Mouse (Mus musculus): ENCODE measurements around the gene Slc9a8.
"Not testable (repeated sequence)": the region's sequence is repeated elsewhere in the genome, so short reads cannot be mapped to it uniquely, and the experiment has no call there.

Gene Slc9a8

DNA sequence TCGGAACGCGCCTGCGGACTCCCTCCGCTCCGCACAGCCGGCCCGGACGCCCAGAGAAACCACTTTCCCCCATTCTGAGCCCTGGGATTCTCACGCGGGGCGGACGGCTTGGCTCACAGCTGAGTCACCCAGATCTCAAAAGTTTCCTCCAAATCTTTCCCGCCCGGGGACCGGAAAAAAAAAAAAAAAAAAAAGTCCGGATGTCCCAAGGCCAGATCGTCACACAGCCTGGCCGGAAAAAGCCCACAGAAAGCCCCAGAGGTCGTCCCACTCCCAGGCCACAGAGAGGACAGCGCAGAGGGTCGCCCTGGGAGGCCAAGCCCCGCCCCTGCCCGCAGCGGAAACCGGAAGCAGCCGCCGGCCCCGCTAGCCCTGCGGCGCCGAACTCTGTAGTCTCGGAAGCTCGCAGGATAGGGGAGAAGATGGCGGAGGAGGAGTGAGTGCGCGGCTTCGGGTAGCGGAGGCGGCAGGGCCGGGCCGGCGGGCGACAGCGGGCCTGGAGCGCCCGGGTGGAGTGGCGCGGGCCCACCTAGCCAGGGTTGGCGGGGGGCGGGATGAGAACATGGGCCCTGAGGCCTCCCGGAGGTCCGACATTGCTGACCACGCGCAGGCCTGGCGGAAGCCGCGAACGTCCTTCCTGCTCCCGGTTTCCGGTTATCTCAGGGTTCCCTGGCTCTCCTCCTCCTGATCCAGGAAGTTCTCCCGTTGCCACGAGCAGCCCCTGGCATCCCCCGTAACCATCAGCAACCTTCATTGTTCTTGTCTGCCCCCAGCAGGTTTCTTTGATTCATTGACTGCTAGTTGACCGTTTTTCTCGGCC is at the start of gene Slc9a8:
Gene Slc9a8, plus strand, starts transcription at position 383 of the 820 bp plus-strand sequence.
- DNase-seq, result peak; percentile 95

DNA sequence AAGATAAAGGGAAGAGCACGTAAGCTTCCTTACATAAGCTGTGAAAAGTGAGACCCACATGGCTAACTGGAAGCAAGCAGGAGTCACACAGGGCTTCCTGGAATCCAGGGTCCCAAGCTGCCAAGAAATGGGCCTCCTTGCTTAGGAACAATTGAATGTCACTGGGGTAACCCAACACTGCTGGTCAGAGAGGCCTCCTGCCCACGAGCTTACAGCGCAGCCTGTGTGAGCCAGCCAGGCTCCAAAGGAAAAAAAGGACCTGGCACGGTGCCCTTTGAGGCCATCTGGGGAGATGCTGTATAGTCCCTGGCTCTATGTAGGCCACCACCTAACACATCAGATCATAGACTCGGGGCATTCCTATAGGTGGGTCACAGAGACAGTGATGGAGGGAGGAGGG is 48.2 kb upstream of the Slc9a8 start:
- DNase-seq, result no peak

DNA sequence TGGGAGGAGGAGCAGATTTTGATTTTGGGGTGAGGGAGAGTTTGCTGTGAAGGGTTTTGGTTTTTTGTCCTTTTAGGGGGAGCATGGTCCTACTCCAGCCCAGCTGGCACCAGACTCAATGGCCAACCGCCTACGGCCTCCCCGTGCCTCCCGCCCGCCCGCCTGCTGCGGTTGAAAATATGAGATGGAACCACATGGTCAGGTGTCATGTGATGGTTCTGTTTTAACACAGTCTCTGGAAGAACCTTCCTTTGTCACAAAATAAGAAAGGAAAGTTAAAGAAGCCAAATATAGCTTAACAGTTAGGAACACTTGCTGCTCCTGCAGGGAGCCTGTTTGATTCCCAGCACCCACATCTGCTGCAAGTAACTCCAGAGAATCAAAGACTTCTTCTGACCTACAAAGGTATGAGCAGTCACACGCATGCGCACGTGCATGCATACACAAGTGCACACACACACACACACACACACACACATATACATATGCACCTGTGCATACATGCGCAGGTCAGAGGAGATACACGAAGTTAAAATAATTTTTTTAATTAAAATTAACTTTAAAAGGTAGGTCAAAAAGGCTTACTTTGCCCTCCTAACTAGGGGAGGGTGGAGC is 47.2 kb upstream of the Slc9a8 start:
- DNase-seq, result no peak

DNA sequence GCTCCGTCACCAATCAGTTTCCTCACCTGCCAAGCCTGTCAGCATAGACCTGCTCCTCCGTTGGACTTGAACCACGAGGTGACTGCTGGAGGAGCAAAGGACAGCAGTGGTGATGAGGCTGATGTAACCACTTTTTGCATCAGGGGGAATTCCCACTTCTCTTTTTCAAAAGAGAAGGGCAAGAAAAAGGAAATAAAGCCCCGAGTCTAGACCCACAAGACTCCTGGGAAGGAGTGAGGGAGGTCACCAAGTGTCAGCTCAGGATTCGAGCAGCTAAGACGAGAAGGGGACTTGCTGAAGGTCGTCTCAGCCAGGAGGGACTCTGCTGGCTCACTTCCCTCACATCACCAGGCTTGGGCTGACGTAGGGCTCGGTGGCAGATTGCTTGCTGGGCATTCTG is 46.4 kb upstream of the Slc9a8 start:
- DNase-seq, result no peak

DNA sequence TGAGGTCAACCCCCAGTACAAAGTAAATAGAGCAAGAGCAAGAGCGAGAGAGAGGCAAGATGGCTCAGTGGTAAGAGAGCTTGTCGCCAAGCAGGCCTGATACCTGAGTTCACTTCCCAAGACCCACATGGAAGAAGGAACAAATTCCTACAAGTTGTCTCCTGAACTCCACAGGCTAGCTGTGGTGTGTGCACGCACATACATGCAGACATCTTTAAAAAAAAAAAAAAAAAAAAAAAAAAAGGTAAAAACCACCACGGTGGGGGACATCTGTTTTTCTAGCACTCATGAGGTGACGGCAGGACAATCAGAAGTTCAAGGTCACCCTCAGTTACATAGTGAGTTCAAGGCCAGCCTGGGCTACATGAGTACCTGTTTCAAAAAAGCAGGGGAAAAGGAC is 45.8 kb upstream of the Slc9a8 start:
- DNase-seq, result no peak

DNA sequence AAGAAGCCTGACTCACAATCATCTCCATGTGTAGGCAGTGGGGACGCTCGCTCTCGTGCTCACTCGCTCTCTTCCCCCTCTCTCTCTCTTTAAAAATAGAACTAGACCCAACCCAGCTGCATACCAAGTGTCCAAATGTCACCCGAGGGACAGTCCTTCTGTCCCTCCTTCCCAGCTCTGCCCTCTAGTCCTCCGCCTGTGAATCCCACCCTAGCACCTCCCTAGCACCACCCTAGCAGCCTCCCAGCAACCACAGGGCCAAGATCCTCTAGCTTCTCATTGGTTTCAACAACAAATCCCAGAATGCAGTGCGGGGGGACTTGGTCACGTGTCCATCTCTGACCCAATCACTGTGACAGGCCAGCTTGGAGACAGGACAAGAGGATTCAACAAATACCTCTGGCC is 45.4 kb upstream of the Slc9a8 start:
- no peak for DNase-seq

DNA sequence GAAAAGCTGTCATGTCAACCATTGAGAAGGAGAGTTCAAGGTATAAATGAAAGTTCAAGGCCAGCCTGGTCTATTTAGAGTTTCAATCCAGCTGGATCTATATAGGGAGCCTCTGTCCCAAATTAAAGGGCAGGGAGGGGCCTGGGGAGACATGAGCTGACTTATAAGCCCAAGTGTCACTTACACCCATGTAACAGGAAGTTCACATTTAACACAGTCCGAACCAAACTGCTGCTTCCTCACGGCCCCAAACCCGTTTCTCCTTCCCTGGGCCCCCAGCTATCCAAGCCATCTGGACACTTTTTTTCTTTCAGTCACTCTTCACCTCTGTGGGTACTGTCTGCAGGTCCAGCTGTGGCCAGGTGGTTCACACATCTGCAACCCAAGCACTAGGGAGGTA is 43.8 kb upstream of the Slc9a8 start:
- DNase-seq, result no peak

DNA sequence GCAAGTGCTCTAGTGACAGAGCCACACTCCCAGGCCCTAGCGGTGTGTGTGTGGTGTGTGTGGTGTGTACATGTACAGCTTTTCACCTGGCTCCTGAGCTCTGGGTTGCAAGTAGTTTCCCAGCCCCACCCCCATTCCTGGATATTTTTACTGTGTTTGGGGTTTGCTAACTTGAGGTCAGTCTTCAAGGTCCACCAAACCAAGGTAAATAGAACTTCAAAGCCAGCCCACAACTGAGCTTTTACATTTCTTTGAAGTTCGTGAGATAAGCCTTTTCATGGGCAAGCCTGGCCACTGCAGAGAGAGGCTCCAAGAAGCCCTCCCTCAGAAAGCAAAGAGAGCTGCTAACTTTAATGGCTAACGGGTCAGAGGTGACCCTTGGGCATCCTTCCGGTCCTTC is 42.5 kb upstream of the Slc9a8 start:
- DNase-seq, result no peak

DNA sequence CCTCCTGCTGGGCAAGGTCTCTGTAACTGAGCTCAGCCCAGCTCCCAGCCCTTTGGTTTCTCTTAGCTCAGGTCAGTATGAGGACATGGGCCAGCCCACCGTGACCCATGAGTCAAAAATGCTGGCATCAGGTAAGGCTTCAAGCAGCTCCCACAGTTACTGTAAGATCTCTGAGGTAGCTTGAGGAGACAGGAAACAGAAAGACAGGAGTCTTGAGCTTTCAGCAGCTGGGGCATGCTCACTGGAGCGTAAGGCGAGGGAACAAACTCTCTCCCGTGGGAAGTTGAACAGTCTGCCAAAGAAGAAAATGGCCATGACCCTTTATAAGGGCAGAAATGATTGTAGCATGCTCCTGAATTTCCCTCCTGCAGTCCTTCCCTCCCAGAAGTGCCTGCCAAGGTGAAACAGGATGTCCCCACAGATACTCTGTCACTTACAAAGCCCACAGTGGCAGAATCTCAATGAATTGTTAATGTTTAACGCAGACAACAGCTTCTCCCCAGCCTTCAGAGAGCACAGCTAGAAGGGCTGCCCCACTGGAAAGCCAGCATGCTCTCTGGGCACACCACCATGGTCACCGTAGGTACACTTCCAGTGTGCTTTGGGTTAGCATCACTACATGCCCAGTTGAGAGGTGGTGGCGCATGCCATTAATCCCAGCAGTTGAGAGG is 40.8 kb upstream of the Slc9a8 start:
- DNase-seq, result no peak

DNA sequence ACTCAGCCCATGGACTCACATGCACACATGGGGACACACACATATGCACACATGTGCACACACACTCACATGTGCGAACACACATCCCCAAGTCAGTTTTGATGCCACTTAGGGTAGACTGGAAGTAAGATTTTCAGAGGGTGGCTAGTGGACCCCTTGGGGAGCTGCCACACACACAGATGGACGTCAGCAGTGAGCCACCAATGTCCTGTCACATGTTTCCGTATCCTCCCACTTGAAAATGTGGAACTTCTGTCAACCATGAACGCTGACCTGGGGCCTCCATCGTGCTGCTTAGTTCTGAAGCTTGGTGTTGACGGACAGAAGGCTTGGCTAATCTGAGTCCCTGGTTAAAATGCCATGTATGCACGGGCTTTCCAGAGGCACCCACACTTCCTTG is 39.9 kb upstream of the Slc9a8 start:
- DNase-seq, result no peak

DNA sequence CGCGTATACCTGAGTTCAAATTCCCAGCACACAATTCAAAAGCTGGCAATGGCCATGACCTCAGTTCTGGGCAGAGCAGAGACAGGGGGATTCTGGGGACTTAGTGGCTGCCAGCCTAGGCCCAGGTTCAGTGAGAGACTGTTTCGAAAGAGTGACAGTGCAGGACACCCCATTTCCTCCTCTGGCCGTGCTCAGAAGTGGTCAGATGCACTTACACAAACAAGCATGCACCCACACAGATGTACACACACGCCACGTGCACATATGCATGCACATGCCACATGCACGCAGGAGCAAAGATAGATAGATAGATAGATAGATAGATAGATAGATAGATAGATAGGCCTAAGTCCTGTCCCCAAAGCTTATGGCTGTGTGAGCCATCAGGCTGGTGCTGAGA is 39.1 kb upstream of the Slc9a8 start:
- DNase-seq, result no peak

DNA sequence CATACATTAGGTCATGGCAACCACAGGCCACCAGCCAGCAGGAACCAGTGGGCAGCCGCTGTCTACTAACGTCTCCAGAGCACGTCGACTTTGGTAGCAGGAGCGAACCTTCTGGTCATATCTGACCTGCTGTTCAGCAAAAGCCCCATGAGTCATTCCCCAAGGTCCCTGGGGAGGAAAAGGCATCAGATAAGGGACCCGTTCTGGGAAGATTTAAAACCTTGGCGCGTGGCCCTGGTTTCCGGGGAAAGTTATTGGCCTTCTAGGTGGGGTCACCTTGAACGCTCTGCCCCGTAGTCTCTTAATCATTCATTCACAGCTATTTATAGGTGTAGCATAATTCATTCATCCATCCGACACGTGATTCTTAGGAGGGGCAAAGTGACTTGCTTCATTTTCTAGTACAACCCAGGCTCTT is 37.8 kb upstream of the Slc9a8 start:
- DNase-seq, result no peak

DNA sequence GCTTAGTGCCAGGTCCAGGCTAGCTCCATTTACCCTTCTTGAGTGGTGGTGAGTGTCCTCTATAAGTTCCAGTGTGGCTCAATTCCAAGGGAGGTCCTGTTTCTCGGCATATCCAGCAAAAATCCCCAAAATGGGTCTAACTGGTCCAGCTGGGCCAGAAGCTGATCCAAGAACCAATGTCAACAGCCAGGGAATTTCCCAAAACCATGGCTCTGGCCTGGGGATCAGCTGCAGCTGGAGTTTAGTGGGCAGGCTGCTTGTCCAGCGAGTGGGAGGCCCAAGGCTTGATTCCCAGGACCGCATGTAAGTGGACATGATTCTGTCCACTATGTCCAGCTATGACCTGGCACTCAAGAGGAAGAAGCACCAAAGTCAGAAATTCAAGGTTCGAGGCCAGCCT is 35.1 kb upstream of the Slc9a8 start:
- no peak for DNase-seq

DNA sequence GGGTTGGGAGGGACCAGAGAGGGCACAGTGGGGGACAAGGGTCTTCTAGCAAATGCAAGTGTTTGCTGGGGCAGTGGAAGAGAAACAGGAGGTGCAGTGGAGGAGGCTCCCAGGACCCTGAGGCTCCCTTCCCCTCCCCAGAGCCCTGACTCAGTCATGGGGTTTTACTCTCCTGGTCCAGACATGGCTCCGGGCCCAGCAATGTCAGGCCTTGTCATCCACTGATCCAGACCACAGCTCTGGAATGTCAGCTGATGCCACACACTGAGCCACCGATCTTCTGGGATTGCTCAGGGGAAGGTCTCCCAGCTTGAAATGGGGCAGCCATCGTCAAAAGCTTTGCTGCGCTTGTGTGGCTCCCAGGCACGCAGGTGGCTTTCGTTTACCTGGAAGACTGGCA is 34.5 kb upstream of the Slc9a8 start:
- no peak for DNase-seq

DNA sequence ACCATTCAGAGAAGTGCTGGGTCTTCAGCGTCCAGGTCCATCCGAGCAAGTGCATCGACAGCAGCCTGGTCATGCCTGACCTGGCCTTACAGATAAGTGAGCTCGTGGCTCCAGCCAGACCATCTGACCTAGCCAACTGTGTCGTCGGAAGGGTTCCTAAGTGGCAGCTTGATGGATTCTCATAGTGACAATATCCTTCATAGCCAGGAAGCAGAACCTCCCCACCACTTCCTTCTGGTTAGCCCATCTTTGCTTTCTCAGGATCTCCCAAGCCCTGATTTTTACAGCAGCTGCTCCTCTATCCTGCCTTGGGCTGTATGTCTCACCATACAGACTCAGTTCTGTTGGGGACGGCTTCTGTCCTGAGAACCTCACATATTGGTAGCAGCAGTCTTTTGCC is 27.1 kb upstream of the Slc9a8 start:
- no peak for DNase-seq

DNA sequence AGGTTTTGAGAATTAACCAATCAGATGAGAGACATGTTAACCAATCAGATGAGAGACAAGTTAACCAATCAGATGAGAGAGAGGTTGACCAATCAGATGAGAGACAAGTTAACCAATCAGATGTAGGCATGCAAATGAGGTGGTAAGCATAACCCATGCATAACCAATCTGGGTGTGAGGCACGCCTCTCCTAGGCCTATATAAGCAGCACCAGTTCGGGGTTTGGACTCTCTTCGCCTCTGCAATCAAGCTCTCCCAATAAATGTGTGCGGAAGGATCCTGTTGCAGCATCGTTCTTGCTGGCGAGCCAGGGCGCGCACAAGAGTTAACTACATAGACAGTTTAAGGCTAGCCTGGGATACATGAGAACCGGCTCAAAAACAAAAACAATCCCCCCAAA is 25.1 kb upstream of the Slc9a8 start:
- not testable (repeated sequence) for DNase-seq

DNA sequence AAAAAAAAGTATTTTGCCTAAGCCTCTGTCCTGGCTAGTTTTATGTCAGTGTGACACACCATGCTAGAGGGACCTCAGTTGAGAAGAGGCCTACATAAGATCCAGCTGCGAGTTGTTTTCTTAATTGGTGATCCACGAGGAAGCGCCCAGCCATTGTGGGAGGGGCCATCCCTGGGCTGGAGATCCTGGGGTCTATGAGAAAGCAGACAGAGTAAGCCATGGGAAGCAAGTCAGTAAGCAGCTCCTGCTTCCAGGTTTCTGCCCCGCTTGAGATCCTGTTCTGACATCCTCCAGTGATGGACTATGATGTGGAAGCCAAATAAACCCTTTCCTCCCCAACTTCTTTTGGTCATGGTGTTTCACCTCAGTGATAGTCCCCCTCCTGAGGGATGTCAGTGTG is 22.5 kb upstream of the Slc9a8 start:
- DNase-seq, result no peak

DNA sequence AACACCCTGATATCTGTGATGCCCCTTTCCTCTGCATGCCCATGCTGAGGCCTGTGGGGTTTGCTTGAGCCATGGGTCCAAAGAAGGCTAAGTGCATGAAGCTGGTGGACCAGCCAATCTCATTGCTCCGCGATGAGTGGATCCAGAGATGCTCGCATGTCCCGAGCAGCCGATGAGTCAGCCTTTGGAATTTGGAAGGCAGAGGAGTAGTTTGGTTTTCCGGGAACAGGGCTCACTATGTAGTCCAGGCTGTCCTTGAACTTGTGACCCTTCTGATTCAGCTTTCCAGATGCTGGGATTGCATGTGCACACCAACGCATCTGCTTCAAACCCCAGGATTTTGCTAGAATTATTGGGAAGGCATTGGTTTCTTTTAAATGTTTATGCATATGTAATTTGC is 21.9 kb upstream of the Slc9a8 start:
- DNase-seq, result no peak

DNA sequence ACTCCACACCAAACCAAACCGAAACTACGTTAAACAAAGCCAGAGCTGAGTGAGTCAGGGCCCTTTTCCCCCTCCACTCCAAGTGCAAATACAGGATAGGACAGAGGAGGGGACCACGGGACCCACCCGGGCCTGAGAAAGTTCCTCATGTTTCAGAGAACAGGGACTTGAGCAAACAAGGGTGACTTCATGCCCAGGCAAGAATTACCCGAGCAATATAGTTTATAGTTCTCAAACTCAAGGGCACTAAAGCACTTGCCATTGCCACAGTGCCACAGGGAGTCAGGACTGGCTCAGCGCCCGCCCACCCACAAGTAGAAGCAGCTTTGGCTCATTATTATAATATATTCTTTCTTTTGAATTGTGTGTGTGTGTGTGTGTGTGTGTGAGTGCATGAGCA is 18.4 kb upstream of the Slc9a8 start:
- DNase-seq, result no peak

DNA sequence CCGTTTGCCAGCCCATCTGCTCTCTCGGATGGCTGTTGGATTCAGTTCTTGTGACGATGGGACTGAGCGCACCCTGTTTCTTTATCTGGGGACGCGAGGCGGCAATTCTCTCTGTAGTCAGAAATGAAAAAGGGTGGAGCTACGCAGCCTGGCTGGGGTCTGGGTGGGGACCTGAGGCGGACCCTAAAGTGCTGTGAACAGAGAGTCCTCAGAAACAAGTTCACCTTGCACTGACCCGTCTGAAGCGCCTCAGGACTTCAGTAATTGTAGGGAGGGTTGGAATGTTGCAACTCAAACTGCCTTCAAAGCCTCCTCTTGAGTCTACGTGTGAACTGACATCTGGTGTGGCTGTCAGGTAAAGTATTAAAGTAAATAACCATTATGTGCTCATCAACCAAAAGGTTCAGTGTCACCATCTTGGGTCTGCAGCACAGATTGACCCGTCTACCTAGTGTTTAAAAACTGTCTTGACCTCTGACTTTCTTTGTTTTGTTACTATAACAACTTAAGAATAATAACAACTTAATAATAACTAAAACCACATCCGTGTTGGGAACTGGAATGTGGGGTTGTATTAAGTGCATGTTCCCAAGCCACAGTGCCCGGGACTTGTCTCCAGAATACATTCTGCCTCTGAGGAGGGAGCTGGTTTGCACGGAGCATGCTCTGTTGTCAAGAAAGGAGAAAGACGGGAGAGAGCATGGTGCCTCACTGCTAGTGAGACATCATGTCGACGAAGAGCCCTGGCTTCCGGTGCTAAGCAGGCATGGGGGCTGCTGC is 16.2 kb upstream of the Slc9a8 start:
- no peak for DNase-seq

DNA sequence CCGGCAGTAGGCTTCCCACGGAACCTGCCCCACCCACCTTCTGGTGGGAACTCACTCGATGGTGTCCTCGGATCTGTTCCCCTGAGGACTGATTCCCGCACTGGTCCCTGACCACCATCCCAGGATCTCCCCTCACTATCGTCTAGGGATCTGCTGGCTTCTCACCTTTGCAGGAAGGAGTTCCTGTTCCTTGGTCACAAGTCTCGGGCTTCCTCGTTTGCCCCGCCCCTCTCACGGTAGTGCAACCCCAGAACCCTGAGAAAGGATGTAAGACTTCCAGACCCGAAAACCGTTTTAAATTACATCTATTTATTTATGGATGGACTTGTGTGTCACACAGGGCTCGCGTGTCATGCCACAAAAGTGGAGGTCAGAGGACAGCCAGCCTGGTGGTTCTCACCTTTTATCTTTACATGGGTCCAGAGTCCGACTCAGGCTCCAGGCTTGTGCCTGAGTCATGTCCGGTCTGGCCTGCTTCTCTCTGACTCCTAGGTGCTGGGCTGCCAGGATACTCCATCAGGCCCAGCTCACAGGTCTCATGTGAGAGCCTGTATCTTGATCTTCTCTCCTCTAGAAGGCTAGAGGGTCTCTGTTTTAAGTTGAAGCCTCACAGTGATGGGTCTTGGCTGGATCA is 14.1 kb upstream of the Slc9a8 start:
- no peak for DNase-seq

DNA sequence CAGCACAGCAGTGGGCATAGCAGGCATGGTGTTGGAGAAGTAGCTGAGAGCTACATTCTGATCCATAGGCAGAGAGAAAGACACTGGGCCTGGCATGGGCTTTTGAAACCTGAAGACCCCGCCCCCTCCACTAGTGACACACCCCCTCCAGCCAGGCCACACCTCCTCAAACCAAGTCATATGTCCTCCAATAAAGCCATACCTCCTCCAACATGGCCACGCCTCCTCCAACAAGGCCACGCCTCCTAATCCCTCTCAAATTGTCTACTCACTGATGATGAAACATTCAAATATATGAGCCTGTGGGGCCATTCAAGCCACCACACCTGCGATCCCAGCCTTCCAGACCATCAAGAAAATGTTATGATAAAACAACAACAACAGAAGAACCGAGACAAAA is 7.1 kb upstream of the Slc9a8 start:
- DNase-seq, result no peak

DNA sequence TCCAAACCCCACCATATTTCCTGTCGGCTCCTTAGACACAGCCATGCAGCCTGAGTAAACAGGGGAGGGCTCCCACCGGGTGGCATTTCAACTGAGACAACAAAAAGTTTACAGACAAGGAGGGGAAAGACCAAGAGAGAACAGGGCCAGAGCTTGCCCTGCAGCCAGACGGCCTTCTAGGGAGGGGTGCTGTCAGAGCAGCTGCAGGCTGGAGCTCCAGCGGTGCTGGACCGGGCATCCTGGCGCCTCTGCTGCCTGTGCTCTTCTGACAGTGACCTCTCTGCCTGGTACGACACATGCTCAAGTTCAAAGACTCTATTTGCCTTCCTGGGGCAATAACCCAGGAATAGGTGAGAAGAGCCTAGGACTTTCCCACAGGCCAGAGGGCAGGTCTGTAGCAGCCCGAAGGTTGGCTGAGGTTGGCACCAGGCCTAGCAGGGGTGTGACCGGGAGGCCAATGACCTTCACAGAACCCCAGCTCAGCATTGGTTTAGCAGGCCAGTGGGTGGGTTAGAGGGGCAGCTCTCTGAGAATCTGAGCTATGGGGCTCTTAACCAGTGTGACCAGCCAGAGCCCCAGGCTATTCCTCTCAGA is 5.4 kb upstream of the Slc9a8 start:
- no peak for DNase-seq

Data from thymus, postnatal 14 days (tissue).